8 mouse cellular contexts compared by ENCODE assay signal in the genomic region with DNA sequence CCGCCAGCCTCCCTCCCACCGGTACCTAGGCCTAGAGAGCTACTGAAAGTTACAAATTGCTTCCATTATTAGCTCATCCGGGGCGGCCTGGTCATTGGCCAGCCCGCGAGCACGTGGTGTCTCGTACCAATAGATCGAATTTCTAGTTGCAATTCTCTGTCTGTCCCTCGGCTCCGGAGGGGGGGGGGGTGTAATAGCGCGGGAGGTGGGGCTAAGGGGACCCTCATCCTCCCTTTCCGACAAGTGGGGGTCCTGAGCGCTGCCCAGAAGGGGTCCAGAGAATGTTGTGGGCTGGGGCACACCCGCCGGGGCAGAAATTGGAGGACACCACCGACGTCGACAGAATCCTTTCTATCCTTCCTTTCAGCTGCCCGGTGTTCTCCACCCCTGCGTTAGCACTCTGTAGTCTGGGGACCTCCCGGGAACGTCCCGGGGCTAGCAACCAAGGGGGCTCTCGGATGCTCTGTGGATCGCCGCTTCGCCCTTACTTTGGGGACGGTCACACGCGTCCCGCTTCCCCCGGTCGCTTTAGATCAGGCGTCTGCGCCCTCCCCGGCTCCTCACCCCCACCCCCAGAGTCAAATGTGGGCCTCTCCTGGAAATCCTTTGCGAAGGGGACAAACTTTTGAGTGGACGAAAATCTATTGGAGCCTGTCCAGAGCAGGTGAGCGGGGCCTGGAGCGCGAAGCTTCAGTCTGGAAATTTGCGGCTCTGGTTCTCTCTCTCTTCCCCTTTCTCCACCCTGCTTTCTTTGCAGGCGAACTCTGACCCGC.
A peak's percentile ranks its signal among the peaks of the same experiment; 100 is the strongest.
DNase-seq lines count a peak whose midpoint lies in the region; ATAC-seq lines count a peak whose summit lies in the region.

No protein-coding gene starts in this region.

- H3K36me3 ChIP-seq in heart, embryonic 10.5 days, result no peaks in the 10 kb centered on the region
- no peaks in the 10 kb centered on the region for H3K36me3 ChIP-seq in heart, embryonic 12.5 days
- H3K36me3 ChIP-seq in neural tube, embryonic 12.5 days, result peaks cover 7% of the 10 kb centered on the region; the same call in 1 of the 2 replicates

- peaks cover 99% of the 10 kb centered on the region for H3K27me3 ChIP-seq in heart, embryonic 10.5 days (ENCODE audit: insufficient read depth, poor library complexity, severe bottlenecking)
- peaks cover 96% of the 10 kb centered on the region for H3K27me3 ChIP-seq in heart, embryonic 12.5 days (replicated peaks)
- no peaks in the 10 kb centered on the region for H3K27me3 ChIP-seq in neural tube, embryonic 12.5 days (replicated peaks)

- WGBS in heart, embryonic 10.5 days, result 1% methylated on average over 46 of the region's 46 CpGs
- under 1% methylated on average over 46 of the region's 46 CpGs for WGBS in heart, embryonic 12.5 days
- WGBS in neural tube, embryonic 12.5 days, result 1% methylated on average over 46 of the region's 46 CpGs

- H3K4me2 ChIP-seq in heart, embryonic 12.5 days, result peak overlapping the region; percentile 64
- H3K4me2 ChIP-seq in neural tube, embryonic 12.5 days (replicated peaks), result peak overlapping the region; percentile 79

- ATAC-seq in heart, embryonic 12.5 days (ENCODE audit: insufficient number of reproducible peaks, low FRiP score), result peak; percentile 69
- ATAC-seq in neural tube, embryonic 12.5 days (ENCODE audit: low FRiP score, low read depth), result peak; percentile 86

- H3K27ac ChIP-seq in heart, embryonic 10.5 days, result peak overlapping the region; percentile 56
- H3K27ac ChIP-seq in heart, embryonic 12.5 days (ENCODE audit: poor library complexity, severe bottlenecking), result no peak overlapping the region
- peak overlapping the region; percentile 87 for H3K27ac ChIP-seq in neural tube, embryonic 12.5 days

- H3K9me3 ChIP-seq in heart, embryonic 10.5 days, result no peaks in the 10 kb centered on the region
- H3K9me3 ChIP-seq in heart, embryonic 12.5 days (replicated peaks), result no peaks in the 10 kb centered on the region
- H3K9me3 ChIP-seq in neural tube, embryonic 12.5 days, result no peaks in the 10 kb centered on the region

- H3K4me3 ChIP-seq in heart, embryonic 10.5 days, result peak overlapping the region; percentile 58
- H3K4me3 ChIP-seq in heart, embryonic 12.5 days, result peak overlapping the region; percentile 35
- peak overlapping the region; percentile 62 for H3K4me3 ChIP-seq in neural tube, embryonic 12.5 days

- intact Hi-C loops in heart, postnatal 36 days (cut with DNase I), result loop anchor here (10.0 kb wide), 1 partner anchor 337 kb away; no protein-coding TSS in a partner anchor

- H3K9ac ChIP-seq in heart, embryonic 12.5 days, result no peak overlapping the region
- H3K9ac ChIP-seq in neural tube, embryonic 12.5 days, result peak overlapping the region; percentile 91

- DNase-seq in heart, embryonic 10.5 days (ENCODE audit: low spot score), result no peak
- no peak for DNase-seq in heart, postnatal 36 days
- peak; percentile 84 for DNase-seq in embryo, embryonic 10 days (ENCODE audit: low spot score)
- peak; percentile 50 to 71 for DNase-seq in kidney, postnatal 36 days
- DNase-seq in thymus, postnatal 36 days, result no peak
- no peak for DNase-seq in spleen, postnatal 4 days (ENCODE audit: low spot score in 2 of 2)

- peaks cover 10% of the 10 kb centered on the region; the same call in 1 of the 2 replicates for H3K4me1 ChIP-seq in heart, embryonic 10.5 days
- no peaks in the 10 kb centered on the region for H3K4me1 ChIP-seq in heart, embryonic 12.5 days (replicated peaks)
- H3K4me1 ChIP-seq in neural tube, embryonic 12.5 days, result peaks cover 73% of the 10 kb centered on the region

Comparison
In these comparisons a context has a peak if more than half of its experiments do, and no peak if none do; other contexts are left out.
1. DNase-seq: peak in embryo, embryonic 10 days (single experiment) and kidney, postnatal 36 days (2 of 2); none in heart, embryonic 10.5 days (single experiment), heart, postnatal 36 days (0 of 2), thymus, postnatal 36 days (0 of 2) and spleen, postnatal 4 days (0 of 2).
2. Peak in every context shown above with its lines, with median percentiles within 50 percentile points of each other: H3K4me3 ChIP-seq.